Mouse (Mus musculus): ENCODE measurements around the gene Xylb. TPM values are rescaled to one million over a fixed set of nuclear protein-coding genes. Genes with fewer than 3 reads are reported as not detected.

Gene Xylb
- total and polyA plus RNA-seq, 2 experiments: 154 to 204 TPM

GRCm38 (mm10) chr9:119390214-119390613 lies 33.0 kb downstream of the Xylb start:
- WGBS: 62% methylated on average over 2 of the region's 2 CpGs
- no peak overlapping the region for H3K4me3 ChIP-seq (ENCODE audit: insufficient read depth, low read depth, low read length)

DNA sequence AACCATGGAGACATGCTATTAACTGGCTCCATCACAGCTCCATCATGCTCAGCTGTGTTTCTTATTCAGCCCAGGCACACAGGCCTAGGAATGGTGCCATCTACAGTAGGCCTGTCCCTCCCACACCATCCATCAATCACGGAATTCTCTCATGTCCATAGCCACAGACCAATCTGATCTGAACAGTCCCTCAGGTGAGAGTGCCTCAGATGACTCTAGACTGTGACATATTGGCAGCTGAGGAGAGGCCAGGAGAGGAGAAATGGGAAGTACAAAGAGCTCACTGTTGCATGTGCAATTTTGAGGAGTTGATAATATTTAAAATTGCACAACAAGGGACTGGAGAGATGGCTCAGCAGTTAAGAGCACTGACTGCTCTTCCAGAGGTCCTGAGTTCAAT lies 37.6 kb downstream of the Xylb start:
- H3K36me3 ChIP-seq (ENCODE audit: control insufficient read depth, insufficient read depth, low read length): peaks cover 15% of the 10 kb centered on the region
- no peak overlapping the region for H3K9ac ChIP-seq (ENCODE audit: low read depth, low read length)
- peak; percentile 69 for DNase-seq (ENCODE audit: extremely low read depth, low read depth, low spot score)
- H3K27me3 ChIP-seq (ENCODE audit: control insufficient read depth, insufficient read depth, low read length): no peaks in the 10 kb centered on the region
- TF ChIP-seq POLR2A (IDR thresholded peaks at IDR 0.05; ENCODE audit: extremely low read depth, insufficient read depth, low read length) (no peak), CTCF (IDR thresholded peaks at IDR 0.05; ENCODE audit: low read depth, low read length) (no peak)
- H3K27ac ChIP-seq (replicated peaks; ENCODE audit: insufficient read depth, low read depth, low read length): peak overlapping the region; percentile 2
- WGBS: 30% methylated on average over 1 of the region's 1 CpGs
- no peaks in the 10 kb centered on the region for H3K79me2 ChIP-seq (ENCODE audit: control insufficient read depth, insufficient read depth, low read length)
- H3K4me1 ChIP-seq (ENCODE audit: control insufficient read depth, insufficient read depth, low read length): peaks cover 5% of the 10 kb centered on the region; the same call in 1 of the 2 replicates
- H3K4me3 ChIP-seq (ENCODE audit: insufficient read depth, low read depth, low read length): no peak overlapping the region

More at GRCm38 (mm10) chr9:119390214-119390613, 33.0 kb downstream of the Xylb start:
- Histone ChIP-seq H3K79me2 (ENCODE audit: control insufficient read depth, insufficient read depth, low read length) (no peaks in the 10 kb centered on the region), H3K4me1 (ENCODE audit: control insufficient read depth, insufficient read depth, low read length) (peaks cover 5% of the 10 kb centered on the region; the same call in 1 of the 2 replicates), H3K36me3 (ENCODE audit: control insufficient read depth, insufficient read depth, low read length) (peaks cover 41% of the 10 kb centered on the region), H3K27ac (replicated peaks; ENCODE audit: insufficient read depth, low read depth, low read length) (no peak overlapping the region), H3K27me3 (ENCODE audit: control insufficient read depth, insufficient read depth, low read length) (no peaks in the 10 kb centered on the region), H3K9ac (ENCODE audit: low read depth, low read length) (no peak overlapping the region)
- DNase-seq (ENCODE audit: extremely low read depth, low read depth, low spot score): peak; percentile 73
- no peak for TF ChIP-seq POLR2A (IDR thresholded peaks at IDR 0.05; ENCODE audit: extremely low read depth, insufficient read depth, low read length)
- TF ChIP-seq CTCF (IDR thresholded peaks at IDR 0.05; ENCODE audit: low read depth, low read length): no peak

DNA sequence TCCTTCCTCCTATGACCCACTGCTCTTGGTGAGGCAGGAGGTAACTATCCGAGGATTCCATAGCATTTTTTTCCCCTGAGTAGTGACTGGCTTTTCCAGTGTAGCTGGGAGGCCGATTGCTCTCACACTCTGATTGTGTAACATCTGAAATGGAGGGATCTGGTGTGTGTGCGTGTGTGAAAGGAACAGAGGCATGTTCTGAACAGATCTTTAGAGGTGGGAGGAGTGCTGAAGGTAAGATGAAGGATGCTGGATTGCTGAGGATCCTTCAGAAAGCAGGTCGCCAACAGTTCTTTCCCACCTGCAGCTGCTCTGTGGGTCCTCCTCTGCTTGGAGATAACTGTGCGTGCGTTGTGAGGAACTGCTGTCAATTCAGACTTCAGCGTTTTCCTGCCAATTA lies 44.2 kb downstream of the Xylb start:
- H3K27ac ChIP-seq (replicated peaks; ENCODE audit: insufficient read depth, low read depth, low read length): peak overlapping the region; percentile 85
- peak overlapping the region; percentile 72 for H3K4me3 ChIP-seq (ENCODE audit: insufficient read depth, low read depth, low read length)
- no peak for TF ChIP-seq CTCF (IDR thresholded peaks at IDR 0.05; ENCODE audit: low read depth, low read length)
- TF ChIP-seq POLR2A (IDR thresholded peaks at IDR 0.05; ENCODE audit: extremely low read depth, insufficient read depth, low read length): no peak
- H3K36me3 ChIP-seq (ENCODE audit: control insufficient read depth, insufficient read depth, low read length): no peaks in the 10 kb centered on the region
- DNase-seq (ENCODE audit: extremely low read depth, low read depth, low spot score): peak; percentile 57
- no peaks in the 10 kb centered on the region for H3K27me3 ChIP-seq (ENCODE audit: control insufficient read depth, insufficient read depth, low read length)
- peak overlapping the region; percentile 75 for H3K9ac ChIP-seq (ENCODE audit: low read depth, low read length)
- peaks cover 12% of the 10 kb centered on the region; the same call in 1 of the 2 replicates for H3K4me1 ChIP-seq (ENCODE audit: control insufficient read depth, insufficient read depth, low read length)
- H3K79me2 ChIP-seq (ENCODE audit: control insufficient read depth, insufficient read depth, low read length): peaks cover 23% of the 10 kb centered on the region
- 2% methylated on average over 7 of the region's 7 CpGs for WGBS

GRCm38 (mm10) chr9:119401801-119402214 lies 44.6 kb downstream of the Xylb start, which contains the start of gene Acvr2b:
Acvr2b (plus strand) TSS chr9:119402118.
- H3K27me3 ChIP-seq (ENCODE audit: control insufficient read depth, insufficient read depth, low read length): no peaks in the 10 kb centered on the region
- peaks cover 12% of the 10 kb centered on the region; the same call in 1 of the 2 replicates for H3K4me1 ChIP-seq (ENCODE audit: control insufficient read depth, insufficient read depth, low read length)
- TF ChIP-seq POLR2A (IDR thresholded peaks at IDR 0.05; ENCODE audit: extremely low read depth, insufficient read depth, low read length) (0 out of 2 replicates have a peak, but pooled peaks have one; percentile 32), CTCF (IDR thresholded peaks at IDR 0.05; ENCODE audit: low read depth, low read length) (peak; percentile 39; the same call in 1 of the 2 replicates)
- H3K27ac ChIP-seq (replicated peaks; ENCODE audit: insufficient read depth, low read depth, low read length): peak within 1 kb of the TSS; percentile 95
- DNase-seq (ENCODE audit: extremely low read depth, low read depth, low spot score): peak; percentile 71
- H3K9ac ChIP-seq (ENCODE audit: low read depth, low read length): peak within 1 kb of the TSS; percentile 98
- under 1% methylated on average over 24 of the region's 32 CpGs for WGBS
- H3K79me2 ChIP-seq (ENCODE audit: control insufficient read depth, insufficient read depth, low read length): peaks cover 24% of the 10 kb centered on the region
- H3K36me3 ChIP-seq (ENCODE audit: control insufficient read depth, insufficient read depth, low read length): no peaks in the 10 kb centered on the region
- H3K4me3 ChIP-seq (ENCODE audit: insufficient read depth, low read depth, low read length): peak within 1 kb of the TSS; percentile 93

DNA sequence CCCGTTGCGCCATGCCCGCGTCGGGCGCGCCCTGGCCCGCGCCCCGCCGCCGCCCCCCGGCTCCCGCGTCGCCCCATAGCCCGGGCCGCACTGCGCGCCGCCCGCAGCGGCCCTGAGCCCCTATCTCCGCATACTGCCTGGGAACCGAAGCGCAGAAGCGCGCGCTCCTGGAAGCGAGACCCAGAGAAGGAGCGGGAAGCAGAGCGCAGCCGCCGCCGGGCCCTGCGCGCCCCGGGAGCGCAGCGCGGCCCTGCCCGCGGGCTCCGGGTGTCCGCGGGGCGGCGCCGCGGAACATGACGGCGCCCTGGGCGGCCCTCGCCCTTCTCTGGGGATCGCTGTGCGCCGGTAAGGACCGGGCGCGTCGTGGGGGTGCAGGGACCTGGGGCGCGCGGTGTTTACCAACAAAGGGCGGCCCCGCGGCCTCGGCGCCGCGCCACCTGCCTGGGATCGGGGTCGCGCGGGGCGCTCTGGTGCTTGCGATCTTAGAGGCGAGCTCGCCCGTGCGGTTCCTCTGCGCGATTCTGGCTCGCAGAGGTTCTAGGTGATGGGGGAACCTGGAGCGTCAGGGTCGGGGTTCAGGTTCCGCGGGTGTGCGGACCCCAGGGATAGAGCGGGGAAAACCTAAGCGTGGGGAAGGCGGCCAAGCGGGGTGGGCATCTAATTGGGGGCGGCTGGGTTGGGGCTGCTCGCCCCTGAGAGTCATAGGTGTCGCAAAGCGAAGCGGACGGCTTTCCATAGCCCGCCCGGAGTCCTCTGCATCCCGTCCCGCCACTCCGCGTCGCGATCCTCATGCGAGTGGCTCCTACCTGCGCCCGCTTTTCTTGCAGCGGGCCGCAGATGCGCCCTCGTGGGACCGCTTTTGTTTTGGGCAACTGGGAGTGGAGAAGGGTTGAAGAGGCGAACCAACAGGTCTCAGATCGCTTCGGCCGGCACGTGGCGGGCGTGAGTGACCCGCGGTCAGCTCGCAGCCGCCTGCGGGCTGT lies 45.4 kb downstream of the Xylb start:
- Histone ChIP-seq H3K36me3 (ENCODE audit: control insufficient read depth, insufficient read depth, low read length) (no peaks in the 10 kb centered on the region), H3K4me3 (ENCODE audit: insufficient read depth, low read depth, low read length) (peak overlapping the region; percentile 93), H3K4me1 (ENCODE audit: control insufficient read depth, insufficient read depth, low read length) (peaks cover 16% of the 10 kb centered on the region), H3K79me2 (ENCODE audit: control insufficient read depth, insufficient read depth, low read length) (peaks cover 28% of the 10 kb centered on the region), H3K9ac (ENCODE audit: low read depth, low read length) (peak overlapping the region; percentile 98), H3K27me3 (ENCODE audit: control insufficient read depth, insufficient read depth, low read length) (no peaks in the 10 kb centered on the region), H3K27ac (replicated peaks; ENCODE audit: insufficient read depth, low read depth, low read length) (peak overlapping the region; percentile 95)
- DNase-seq (ENCODE audit: extremely low read depth, low read depth, low spot score): peak; percentile 50
- TF ChIP-seq POLR2A (IDR thresholded peaks at IDR 0.05; ENCODE audit: extremely low read depth, insufficient read depth, low read length): no peak
- TF ChIP-seq CTCF (IDR thresholded peaks at IDR 0.05; ENCODE audit: low read depth, low read length): 0 out of 2 replicates have a peak, but pooled peaks have one; percentile 6
- 1% methylated on average over 117 of the region's 127 CpGs for WGBS

Measured in liver, adult 2 months (tissue).